Mouse (Mus musculus): ENCODE results near the gene Wasf1. TPM values are rescaled to one million over a fixed set of nuclear protein-coding genes. Genes with fewer than 3 reads are reported as not detected.

The Wasf1 gene
- polyA plus RNA-seq, 1 experiment from 2014 or later, result 14.0 TPM

Other genes with a start within 250 kb of the Wasf1 start
- 2.2 and 2.9 TPM in 2 replicates for gene Mettl24, start 200.2 kb upstream of the Wasf1 start, polyA plus RNA-seq (2015; fragmentation: Nextera tagmentation; extraction: Ambion mirVana)
- gene Cdc40, start 164 bp upstream of the Wasf1 start, polyA plus RNA-seq (2015; fragmentation: Nextera tagmentation; extraction: Ambion mirVana), result 27.4 and 28.6 TPM in 2 replicates
- gene Gpr6, start 188.8 kb downstream of the Wasf1 start, polyA plus RNA-seq (2015; fragmentation: Nextera tagmentation; extraction: Ambion mirVana), result not detected in 2 replicates

Data from limb, embryonic 15.5 days (tissue).